Mouse (Mus musculus) spleen, postnatal 10 days (tissue): ENCODE measurements around the gene Camk1d.

Experiments
- DNase-seq, 2 experiments: peaks; one replicate each; pipeline ENCODE4 v3.0.0; 2021 to 2022; ENCODE audit warnings: low spot score in 2 of 2

The Camk1d gene

DNA sequence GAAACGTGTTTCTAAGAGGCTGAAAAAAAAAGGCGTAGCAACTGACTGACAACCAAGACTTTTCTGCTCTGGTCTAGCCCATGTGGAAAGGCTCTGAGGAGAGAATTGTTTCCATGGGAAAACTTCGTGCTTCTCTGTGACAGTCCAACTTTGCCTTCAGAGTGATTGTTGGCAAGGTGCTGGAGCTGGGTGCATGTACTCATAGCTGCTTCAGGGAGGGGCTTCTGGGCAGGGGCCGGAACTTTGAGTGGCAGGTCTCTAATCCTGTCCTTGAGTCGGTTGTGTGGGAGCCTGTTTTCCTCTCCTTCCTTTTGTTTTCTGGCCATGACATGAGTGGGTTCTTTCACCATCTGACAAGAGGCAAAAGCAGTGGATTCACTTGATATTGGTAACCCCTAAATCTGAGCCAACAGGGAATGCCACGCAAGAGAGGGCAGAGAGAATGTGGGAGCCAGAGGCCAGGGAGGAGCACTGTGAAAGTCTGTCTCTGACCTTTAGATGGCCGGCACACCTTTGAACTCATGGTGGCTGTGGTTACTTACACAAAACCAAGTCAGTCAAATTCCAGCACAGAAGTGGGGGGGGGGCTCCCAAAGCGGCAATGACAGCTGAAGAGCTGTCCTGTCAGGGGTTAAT, 392.5 kb downstream of the Camk1d start:
- DNase-seq = no peak

DNA sequence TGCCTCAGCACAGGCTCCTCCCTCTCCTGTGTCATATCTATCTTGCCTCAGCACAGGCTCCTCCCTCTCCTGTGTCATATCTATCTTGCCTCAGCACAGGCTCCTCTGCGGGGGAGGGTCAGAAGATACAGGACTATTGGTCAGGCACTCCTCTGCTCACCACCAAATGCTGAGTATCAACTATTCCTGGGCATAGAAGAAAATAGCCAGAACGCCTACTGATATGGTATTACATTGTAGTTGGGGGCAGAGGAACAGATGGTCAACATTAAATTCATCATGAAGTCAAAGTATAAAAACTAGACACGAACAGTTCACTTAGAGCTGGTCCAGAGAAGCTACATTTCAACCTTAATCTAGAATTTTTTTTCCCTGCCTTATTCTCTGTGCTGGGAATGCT, 395.2 kb downstream of the Camk1d start:
- DNase-seq = no peak

DNA sequence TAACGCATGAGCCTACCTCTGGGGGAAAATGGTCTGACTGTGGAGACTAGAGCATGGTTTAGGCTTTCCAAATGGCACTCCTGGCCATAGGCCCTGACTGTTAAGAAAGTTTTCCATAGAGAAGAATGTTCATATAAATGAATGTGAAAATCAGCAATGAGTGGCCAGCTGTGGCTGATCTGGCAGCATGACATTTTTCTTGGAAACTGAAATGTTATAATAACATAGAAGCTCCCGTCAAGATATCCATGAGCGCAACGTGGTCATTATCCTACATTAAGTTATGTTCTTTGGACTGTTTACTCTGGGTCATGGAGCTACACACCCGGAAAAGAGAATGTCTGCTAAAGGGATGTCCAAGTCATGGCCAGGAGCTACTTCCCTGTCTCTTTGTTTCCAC, 397.6 kb downstream of the Camk1d start:
- DNase-seq = no peak

DNA sequence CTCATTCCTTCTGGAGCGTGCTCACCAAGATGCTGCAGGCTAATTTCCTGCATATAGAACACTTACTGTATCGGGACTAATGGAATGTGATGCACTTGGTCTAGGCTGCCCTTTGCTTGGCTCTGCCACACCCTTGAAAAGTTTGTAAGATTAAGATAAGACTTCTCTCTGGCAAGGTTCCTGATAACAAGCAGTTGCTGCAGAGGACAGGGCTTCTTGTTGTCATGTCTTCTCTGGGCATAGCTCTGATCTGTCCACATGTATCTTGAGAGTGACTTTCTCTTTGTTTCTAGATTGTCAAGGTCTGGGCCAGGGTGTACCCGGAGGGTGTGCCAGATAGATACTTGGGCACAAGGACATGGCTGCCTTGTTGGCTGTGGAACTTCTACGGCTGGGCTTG, 398.1 kb downstream of the Camk1d start:
- no peak for DNase-seq

DNA sequence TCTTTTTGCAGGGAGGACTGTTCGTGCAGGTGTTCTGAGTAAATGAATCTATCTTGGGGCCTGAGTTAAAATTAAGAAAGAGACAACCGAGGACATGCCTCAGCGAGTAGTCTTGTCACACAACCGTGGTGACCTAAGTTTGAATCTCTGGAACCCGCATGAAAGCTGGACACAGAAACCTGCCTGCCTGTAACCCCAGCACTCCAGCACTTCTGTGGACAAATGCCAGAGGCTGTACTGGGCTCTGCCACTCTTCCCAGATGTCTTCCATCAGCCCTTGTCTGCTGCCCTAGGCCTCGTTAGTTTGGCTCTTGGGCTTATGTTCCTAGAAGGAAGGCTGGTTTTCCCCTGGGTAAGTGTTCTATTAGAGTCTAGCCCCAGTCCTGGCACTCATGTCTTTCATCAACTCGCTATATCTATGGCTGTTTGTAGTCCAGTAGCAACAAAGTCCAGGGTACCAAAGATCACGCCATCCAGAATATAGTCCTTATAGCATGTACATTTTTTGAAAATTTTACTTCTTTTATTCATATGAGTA, 399.0 kb downstream of the Camk1d start:
- no peak for DNase-seq

DNA sequence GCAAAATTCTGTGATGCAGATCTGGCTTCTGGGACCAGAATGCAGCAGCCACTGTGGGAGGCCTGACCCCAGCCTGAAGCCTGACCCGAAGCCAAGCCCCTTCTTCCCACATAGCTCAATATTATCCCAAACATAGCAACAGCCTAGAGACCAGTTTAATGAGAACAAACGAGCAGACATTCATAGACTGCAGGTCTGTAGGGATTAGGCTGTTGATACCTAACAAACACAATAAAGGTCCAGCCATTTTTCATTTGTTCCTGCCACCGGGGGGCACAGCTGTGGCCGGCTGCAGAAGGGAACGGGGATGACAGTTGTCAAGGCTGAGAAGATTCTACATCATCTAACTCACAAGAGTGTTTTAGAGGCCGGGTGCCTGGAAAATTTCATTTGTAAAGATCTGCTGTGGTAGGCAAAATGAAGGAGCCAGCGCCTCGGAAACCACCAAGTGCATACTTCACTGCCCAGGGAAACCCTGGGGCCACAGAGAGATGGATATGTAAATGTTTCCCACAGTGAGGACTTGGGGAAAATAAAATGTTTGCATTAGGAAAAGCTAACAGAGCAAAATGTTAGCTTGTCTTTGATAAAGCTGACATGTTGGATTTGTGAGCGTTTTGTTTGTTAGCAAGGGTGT, 399.7 kb downstream of the Camk1d start:
- no peak for DNase-seq

DNA sequence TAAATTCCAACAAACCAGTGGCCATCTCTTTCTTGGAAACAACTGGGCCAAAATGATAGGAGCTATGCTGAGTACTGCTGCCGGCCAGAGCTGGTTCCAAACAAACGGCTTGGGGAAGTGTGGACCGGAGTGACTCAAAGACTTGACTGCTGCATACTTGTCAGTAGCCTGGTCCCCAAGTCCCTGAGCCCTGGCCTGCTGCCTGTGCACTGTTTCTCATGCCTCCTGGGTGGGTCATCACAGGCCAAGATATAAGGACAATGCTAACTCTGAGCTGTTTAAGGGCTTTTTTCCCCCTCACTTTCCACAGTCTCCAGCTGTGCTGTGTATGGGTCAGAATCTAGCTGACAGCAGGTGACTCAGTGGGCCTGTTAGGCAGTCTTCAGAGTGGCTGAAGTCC, 409.2 kb downstream of the Camk1d start:
- DNase-seq = no peak

DNA sequence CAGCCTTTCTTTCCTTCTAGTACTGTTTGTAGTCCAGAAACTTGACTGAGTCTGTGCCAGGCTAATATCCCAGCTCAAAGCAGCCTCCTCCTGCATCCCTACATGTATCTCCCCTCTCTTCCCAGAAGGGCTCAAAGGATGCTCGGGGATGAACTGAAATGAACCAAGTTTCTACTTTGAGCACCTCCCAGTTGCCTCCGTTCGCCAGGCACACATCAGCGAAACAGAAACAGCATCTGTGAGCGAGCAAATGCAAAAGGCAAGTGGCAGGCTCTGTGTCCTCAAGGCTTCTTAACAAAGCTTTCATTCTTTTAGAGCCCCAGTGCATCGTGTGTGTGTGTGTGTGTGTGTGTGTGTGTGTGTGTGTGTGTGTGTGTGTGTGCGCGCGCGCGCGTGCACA, 409.9 kb downstream of the Camk1d start:
- DNase-seq = no peak

DNA sequence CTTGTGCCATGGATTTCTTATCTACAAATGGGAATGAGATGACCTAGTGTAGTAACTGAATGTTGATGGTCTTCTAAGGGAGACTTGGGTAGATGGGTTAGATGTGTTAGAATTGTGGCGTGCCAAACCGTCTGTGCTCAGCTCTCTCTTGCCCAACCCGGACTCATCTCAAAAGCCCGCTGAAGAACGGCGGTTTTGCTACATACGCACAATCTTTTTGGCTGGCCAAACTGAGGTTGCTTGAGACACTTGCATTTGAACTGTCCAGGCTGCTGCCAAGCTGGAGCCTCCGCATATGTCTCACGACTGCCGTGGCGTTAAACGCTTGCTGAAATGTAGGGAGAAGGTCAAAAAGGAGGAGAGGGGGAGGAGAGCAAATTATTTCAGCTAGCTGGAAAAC, 413.0 kb downstream of the Camk1d start:
- no peak for DNase-seq

DNA sequence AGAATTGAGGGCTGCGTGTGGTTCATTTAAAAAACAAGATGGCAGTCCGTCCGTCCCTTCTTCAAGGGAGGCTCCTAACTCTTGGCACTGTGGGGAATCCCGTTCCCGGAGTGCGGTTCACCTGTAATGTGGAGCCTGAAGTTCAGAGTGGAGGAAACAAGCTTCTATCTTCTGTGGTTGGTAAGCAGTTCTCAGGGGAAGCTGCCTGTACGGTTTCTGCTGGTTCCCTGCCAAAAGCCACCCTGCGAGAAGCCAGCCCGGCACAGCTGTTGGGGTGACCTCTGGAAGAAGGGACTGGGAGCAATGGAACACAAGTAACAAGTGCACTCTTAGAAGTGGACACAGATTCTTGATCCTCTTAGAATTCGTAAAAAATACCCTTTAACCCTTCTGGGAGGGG, 416.2 kb downstream of the Camk1d start:
- DNase-seq = no peak

DNA sequence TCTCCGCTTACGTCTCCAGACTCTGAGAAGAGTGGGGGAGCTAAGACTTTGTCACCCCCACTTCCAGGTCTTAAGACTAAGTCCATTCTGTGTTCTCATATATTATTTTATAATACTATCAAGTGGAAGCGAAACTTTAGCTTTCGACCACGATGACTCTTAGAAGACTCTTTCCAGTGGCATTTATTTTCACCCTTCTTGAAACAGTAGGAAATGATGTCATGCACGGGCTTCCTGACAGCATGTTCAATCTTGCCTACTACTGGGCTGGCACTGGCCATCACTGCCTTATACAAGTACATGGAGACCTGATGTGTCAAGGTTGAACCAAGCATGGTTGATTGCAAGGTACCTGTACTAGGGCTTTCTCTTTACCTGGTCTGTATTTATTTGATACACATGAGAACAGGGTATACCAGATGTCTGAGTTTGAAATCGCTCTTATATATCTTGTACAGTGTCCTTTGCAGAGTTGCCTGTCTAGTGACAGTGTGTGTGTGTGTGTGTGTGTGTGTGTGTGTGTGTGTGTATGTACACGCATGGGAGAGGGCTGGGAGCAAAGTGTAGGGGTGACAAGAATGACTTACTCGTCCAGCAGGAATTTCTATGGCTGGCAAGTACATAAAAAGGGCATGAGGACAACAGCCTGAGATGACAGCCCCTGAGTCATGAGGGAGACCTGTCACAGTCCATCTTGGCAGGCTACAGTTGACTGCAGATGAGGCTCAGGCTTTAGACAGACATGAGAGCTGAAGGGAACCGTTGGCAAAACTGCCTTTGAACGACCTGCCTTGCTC, 417.4 kb downstream of the Camk1d start:
- no peak for DNase-seq

DNA sequence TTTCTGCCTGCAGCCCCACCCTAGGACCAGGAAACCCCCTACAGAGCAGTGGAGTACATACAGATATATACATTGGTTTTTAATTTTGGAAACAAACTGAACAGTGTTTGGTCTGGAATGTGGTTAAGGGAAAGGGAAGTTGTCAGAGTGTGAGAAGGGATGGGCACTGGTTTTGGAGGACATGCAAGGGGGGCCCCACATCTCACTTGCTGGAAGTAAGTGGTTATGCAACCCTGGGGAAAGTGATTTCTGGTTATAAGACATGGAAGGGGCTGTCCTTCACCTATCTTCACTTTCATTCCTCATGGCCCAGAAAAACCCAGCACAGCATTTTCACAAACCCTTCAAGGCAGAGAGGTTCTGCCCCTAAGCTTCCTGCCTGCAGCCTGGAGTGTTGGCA, 419.2 kb downstream of the Camk1d start:
- DNase-seq = no peak

DNA sequence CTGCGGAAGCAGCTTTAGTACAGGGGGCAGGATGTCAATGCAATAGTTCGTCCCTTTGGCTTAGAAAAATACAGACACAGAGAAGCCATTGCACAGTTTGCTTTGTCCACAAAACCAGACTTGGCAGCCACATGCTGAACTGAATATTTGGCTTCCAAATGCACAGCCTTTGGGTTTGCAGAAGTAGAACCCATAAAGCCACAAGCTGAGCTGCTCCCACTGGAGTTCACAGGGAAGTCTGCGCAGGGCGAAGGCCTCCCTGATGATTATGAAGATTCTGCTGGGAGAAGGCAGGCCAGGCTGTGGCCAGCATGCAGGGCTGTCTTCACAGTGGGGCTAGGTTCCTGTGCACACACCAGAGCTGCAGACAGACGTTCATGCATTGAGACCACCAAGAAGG, 419.9 kb downstream of the Camk1d start:
- DNase-seq = no peak

DNA sequence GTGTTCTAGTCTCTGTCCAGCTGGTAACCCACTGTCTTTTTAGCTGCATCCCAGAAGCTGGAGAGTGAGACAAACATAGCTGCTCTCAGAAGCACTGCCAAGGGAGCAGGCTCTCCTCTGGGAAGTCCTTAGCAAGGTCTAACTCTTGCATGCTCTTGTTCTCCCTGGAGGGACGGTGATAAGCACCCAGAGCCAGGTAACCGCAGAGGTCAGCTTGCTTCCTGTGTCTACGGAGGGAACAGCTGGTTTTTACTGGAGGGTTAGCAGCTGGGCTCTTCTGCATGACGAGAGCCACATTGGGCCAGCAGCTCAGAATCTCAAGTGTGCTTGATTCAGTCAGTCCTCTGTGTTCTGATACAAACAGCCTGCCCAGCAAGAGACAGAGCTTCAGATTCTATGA, 425.7 kb downstream of the Camk1d start:
- no peak for DNase-seq

DNA sequence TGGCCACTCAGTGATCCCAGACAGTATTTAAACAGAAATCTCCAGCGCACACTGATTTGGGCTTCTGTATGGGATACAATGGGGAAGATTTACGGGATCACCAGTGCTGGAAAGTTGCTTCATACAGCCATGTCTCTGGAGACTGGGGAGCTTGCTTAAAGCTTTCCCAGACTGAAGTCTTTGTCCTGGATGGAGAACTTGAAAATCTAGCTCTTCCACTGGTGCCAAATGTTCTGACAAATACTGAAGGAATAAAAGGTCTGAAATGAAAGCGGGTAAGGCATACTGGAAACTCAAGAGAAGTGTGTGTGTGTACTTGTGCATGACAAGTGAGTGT, 427.3 kb downstream of the Camk1d start:
- no peak for DNase-seq

DNA sequence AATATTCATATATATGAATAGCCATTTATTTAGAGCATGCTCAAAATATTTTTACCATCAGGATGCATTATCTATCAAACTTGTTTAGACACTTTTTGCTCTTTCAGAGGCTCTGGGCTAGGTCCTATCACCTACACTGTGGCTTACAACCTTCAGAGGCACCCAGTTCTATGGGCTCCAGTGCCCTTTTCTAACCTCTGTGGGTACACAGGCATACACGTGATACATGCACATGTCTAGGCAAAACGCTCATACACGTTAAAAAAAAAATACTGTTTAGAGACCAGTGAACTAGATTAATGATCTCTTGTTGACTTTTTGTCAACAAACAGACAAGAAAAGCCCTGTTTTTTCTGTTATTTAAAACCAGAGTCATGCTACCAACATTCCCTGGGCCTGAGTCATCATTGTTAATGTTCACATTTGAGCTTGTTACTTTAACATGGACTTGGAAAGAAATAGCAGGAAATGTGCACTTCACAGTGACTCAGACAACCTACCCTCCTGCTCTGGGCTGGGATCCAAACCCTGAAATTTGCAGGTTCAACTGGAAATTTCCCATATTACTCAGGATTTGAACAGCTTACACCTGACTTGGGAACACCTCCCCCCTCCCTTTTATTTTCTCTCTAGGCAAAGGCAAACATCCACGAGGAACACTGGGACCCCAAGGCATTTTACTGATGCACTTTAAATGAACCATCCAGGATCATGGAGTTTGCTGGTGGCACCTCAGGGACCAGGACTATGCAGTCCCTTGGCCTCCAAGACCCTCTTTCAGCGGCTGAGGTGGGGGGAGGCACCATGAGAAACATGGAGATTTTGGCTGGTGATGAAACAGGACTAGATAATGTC, 427.9 kb downstream of the Camk1d start:
- no peak for DNase-seq

DNA sequence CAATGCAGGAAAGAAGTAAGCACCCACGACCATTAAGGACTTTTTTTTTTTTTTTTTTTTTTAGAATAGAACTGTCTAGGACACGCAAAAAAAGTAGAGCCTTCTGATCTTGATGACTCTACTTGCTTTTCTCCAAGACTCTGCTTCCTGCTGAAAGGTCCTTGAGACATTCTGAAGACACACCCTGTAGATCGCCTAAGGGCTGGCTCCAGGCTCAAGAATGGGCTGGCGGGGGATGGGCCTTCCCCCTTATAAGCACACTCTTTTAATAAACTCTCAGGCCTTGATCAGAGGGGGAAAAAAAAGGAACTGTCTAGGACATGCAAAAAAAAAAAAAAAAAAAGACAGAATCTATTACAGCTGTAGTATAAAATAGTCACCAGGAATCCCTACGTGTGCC, 430.0 kb downstream of the Camk1d start:
- DNase-seq = no peak

DNA sequence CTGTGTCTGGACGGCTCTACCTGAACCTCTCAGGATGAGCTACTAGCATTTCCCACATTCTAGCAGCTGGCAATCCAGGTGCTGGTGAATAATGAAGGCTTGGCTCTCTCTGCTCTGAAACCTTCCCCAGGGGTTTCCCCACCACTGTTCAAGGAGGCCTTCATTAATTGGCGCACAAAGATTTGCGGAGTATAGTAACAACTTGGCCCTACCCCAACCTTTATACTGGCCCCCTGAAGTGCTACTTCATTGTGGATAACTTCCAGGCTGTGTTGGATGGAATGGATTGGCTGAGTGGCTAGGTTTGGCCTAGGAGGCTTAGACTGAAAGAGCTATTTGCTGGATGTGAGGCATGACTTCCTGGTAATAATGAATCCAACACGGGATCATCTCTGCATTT, 431.7 kb downstream of the Camk1d start:
- DNase-seq = no peak

DNA sequence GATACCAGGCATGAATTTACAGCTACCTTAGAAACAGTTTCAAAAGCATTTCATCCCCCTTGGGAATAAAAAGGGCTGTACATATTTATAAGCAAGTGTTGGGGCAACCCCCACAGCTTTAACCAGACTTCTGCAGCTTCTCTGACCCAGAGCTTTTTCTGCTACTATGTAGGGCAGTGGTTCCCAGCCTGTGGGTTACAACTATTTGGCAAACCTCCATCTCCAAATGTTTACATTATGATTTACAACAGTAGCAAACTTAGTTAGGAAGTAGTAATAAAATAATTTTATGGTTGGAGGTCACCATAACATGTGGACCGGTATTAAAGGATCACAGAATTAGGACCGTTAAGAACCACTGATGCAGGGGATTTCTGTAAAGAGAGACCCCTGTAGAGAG, 446.3 kb downstream of the Camk1d start:
- DNase-seq = no peak

DNA sequence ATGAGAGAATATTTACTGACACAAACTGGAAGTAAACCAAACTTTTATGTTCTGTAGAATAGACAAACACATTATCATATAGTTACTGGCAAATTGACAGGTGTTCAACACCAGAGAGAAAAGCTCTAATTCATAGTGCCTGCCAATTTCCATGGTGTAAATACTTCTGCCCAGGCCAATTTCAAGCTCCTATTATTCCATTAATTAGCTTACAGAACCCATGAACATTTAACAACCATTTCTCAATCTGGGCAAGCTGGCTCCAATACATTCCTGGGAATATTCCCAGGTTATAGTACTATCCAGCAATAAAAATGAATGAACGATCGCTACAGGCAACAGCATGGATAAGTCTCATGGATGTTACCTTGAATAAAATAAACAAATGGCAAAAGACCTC, 452.0 kb downstream of the Camk1d start:
- DNase-seq = no peak

DNA sequence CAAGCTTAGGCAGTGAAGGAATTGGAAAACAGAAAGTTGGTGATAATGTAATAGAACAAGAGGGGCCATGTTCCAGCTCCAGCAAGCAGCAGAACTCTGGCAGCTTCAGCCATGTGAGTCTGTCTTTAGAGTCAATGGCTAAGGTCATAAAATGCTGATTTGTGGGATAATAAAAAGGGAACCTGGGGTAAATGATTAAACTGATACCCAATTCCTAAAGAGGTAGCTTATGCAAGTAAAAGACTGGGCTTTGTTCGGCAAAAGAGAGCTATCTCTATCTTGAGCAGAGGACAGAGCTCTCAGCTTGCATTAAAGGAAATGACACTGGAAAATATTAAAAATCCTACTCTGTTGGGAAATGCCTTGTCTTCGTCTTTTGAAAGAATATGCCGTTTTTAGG, 456.1 kb downstream of the Camk1d start:
- no peak for DNase-seq

DNA sequence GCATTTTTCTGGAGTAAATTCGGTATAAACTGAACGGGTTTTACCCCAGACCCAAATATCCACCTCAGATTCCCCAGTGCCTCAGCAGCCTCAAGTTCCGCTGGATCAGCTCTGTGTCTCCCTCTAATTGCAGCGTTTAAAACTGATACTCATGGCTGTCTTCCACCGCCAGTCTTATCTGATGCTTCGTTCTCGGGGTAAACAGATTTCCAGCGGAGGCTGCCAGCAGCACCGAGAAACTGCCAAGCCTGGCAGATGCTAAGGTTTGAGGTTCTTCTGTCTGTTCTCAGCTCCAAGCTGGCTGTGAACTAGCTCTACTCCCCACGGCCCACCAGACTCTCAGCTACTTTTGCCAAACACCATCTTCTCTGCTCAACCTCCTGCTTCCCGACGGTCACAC, 464.3 kb downstream of the Camk1d start:
- no peak for DNase-seq
